Mouse (Mus musculus): Measurements from ENCODE around the gene Gm11937. TPM values are rescaled to one million over a fixed set of nuclear protein-coding genes. Genes with fewer than 3 reads are reported as not detected.

The Gm11937 gene
- polyA plus RNA-seq, 1 experiment from 2014 or later, result not detected

DNA sequence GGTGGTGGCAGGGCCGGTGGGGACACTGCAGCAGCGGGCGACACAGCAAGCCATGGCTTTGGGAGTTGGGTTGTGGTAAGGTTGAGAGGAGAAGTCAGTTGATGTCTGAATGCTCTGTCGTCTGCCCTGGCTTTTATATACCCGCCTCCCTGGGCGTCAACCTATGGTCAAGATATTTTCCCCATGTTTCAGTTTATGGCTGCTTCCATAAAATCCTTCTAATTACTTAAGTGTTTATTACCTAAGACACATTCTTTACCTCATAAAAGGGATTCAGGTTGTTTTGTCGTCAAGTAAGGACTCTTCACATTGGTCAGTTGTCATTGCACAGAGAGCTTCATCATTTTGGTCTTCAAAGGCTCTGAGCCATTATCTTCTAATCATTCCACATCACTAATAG lies 43.5 kb downstream of the Gm11937 start, which contains the start of gene Krtap3-1:
Gene Krtap3-1, minus strand, starts transcription at position 101 of the 400 bp plus-strand sequence.
- Histone ChIP-seq H3K27ac (ENCODE audit: low read depth, low read length) (no peak within 1 kb of the TSS), H3K36me3 (ENCODE audit: control insufficient read depth, insufficient read depth, low read length) (no peaks in the 10 kb centered on the region), H3K27me3 (ENCODE audit: control insufficient read depth, insufficient read depth, low read length) (no peaks in the 10 kb centered on the region), H3K9ac (ENCODE audit: low read length) (no peak within 1 kb of the TSS), H3K4me1 (ENCODE audit: control insufficient read depth, insufficient read depth, low read length) (no peaks in the 10 kb centered on the region), H3K4me3 (ENCODE audit: low read depth, low read length) (no peak within 1 kb of the TSS), H3K4me2 (ENCODE audit: low read depth) (no peak within 1 kb of the TSS), H3K9me3 (ENCODE audit: control insufficient read depth, low read length) (no peaks in the 10 kb centered on the region)
- DNase-seq (ENCODE audit: low spot score), result no peak
- ATAC-seq (ENCODE audit: insufficient read depth, low FRiP score, low TSS enrichment), result no peak
- 77% methylated on average over 7 of the region's 7 CpGs for WGBS

DNA sequence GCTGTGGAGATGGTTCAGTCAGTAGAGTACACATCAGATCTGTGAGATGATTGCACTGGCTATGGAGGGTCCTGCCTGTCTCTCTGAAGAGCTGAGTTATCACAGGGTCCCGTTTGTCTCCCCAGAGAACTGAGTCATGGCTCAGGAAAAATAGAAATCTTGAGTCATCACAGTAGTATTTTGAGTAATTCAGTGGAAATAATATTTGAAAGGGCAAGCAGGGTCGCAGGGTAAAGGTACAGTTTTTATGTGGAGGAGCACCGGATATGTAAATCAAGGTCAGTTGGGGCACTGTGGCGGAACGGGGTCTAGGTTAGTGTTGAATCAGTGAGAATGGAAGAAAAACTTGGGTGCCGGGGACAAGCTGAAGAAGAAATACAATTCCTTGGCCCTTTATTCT lies 47.4 kb downstream of the Gm11937 start:
- Histone ChIP-seq H3K4me1 (ENCODE audit: control insufficient read depth, insufficient read depth, low read length) (no peaks in the 10 kb centered on the region), H3K4me2 (ENCODE audit: low read depth) (no peak overlapping the region), H3K27ac (ENCODE audit: low read depth, low read length) (no peak overlapping the region), H3K9me3 (ENCODE audit: control insufficient read depth, low read length) (no peaks in the 10 kb centered on the region), H3K9ac (ENCODE audit: low read length) (no peak overlapping the region), H3K36me3 (ENCODE audit: control insufficient read depth, insufficient read depth, low read length) (no peaks in the 10 kb centered on the region), H3K27me3 (ENCODE audit: control insufficient read depth, insufficient read depth, low read length) (no peaks in the 10 kb centered on the region), H3K4me3 (ENCODE audit: low read depth, low read length) (no peak overlapping the region)
- no peak for DNase-seq (ENCODE audit: low spot score)
- ATAC-seq (ENCODE audit: insufficient read depth, low FRiP score, low TSS enrichment), result no peak
- 82% methylated on average over 6 of the region's 6 CpGs for WGBS

Other genes with a start within 250 kb of the Gm11937 start
- 0.15 and 0.19 TPM in 2 replicates for gene Krt28, start 235.3 kb downstream of the Gm11937 start, polyA plus RNA-seq (2014; fragmentation: Nextera tagmentation; extraction: Ambion mirVana)
- gene Krt10, start 220.8 kb downstream of the Gm11937 start, polyA plus RNA-seq (2014; fragmentation: Nextera tagmentation; extraction: Ambion mirVana), result 22.4 and 23.5 TPM in 2 replicates
- gene Krt12, start 187.9 kb downstream of the Gm11937 start, polyA plus RNA-seq (2014; fragmentation: Nextera tagmentation; extraction: Ambion mirVana), result not detected in 2 replicates
- 0.19 and 0.28 TPM in 2 replicates for gene Krt20, start 172.0 kb downstream of the Gm11937 start, polyA plus RNA-seq (2014; fragmentation: Nextera tagmentation; extraction: Ambion mirVana)
- gene Krt23, start 117.1 kb downstream of the Gm11937 start, polyA plus RNA-seq (2014; fragmentation: Nextera tagmentation; extraction: Ambion mirVana), result not detected in 2 replicates
- gene Krt39, start 88.9 kb downstream of the Gm11937 start, polyA plus RNA-seq (2014; fragmentation: Nextera tagmentation; extraction: Ambion mirVana), result not detected in 2 replicates
- not detected in 2 replicates for gene Krt40, start 67.0 kb downstream of the Gm11937 start, polyA plus RNA-seq (2014; fragmentation: Nextera tagmentation; extraction: Ambion mirVana)
- gene Krtap3-3, start 59.3 kb downstream of the Gm11937 start, polyA plus RNA-seq (2014; fragmentation: Nextera tagmentation; extraction: Ambion mirVana), result not detected in 2 replicates
- not detected in 2 replicates for gene Krtap3-2, start 53.3 kb downstream of the Gm11937 start, polyA plus RNA-seq (2014; fragmentation: Nextera tagmentation; extraction: Ambion mirVana)
- not detected in 2 replicates for gene Gm11939, start 50.7 kb downstream of the Gm11937 start, polyA plus RNA-seq (2014; fragmentation: Nextera tagmentation; extraction: Ambion mirVana)
- gene Krtap3-1, start 43.6 kb downstream of the Gm11937 start, polyA plus RNA-seq (2014; fragmentation: Nextera tagmentation; extraction: Ambion mirVana), result not detected in 2 replicates
- not detected in 2 replicates for gene Krtap1-5, start 29.2 kb downstream of the Gm11937 start, polyA plus RNA-seq (2014; fragmentation: Nextera tagmentation; extraction: Ambion mirVana)
- not detected in 2 replicates for gene Krtap1-4, start 26.5 kb downstream of the Gm11937 start, polyA plus RNA-seq (2014; fragmentation: Nextera tagmentation; extraction: Ambion mirVana)
- gene Krtap1-3, start 18.9 kb downstream of the Gm11937 start, polyA plus RNA-seq (2014; fragmentation: Nextera tagmentation; extraction: Ambion mirVana), result not detected in 2 replicates
- gene Krtap9-3, start 12.1 kb downstream of the Gm11937 start, polyA plus RNA-seq (2014; fragmentation: Nextera tagmentation; extraction: Ambion mirVana), result not detected in 2 replicates
- gene Gm11938, start 6.9 kb downstream of the Gm11937 start, polyA plus RNA-seq (2014; fragmentation: Nextera tagmentation; extraction: Ambion mirVana), result not detected in 2 replicates
- not detected in 2 replicates for gene Krtap2-4, start 4.7 kb upstream of the Gm11937 start, polyA plus RNA-seq (2014; fragmentation: Nextera tagmentation; extraction: Ambion mirVana)
- gene Gm11562, start 10.2 kb upstream of the Gm11937 start, polyA plus RNA-seq (2014; fragmentation: Nextera tagmentation; extraction: Ambion mirVana), result not detected in 2 replicates
- not detected in 2 replicates for gene Krtap4-1, start 18.0 kb upstream of the Gm11937 start, polyA plus RNA-seq (2014; fragmentation: Nextera tagmentation; extraction: Ambion mirVana)
- not detected in 2 replicates for gene Krtap4-2, start 24.9 kb upstream of the Gm11937 start, polyA plus RNA-seq (2014; fragmentation: Nextera tagmentation; extraction: Ambion mirVana)
- not detected in 2 replicates for gene Krtap4-7, start 33.9 kb upstream of the Gm11937 start, polyA plus RNA-seq (2014; fragmentation: Nextera tagmentation; extraction: Ambion mirVana)
- gene Gm11555, start 40.0 kb upstream of the Gm11937 start, polyA plus RNA-seq (2014; fragmentation: Nextera tagmentation; extraction: Ambion mirVana), result not detected in 2 replicates
- not detected in 2 replicates for gene Gm11563, start 48.8 kb upstream of the Gm11937 start, polyA plus RNA-seq (2014; fragmentation: Nextera tagmentation; extraction: Ambion mirVana)
- gene Krtap4-6, start 55.8 kb upstream of the Gm11937 start, polyA plus RNA-seq (2014; fragmentation: Nextera tagmentation; extraction: Ambion mirVana), result not detected in 2 replicates
- not detected in 2 replicates for gene Gm14190, start 80.6 kb upstream of the Gm11937 start, polyA plus RNA-seq (2014; fragmentation: Nextera tagmentation; extraction: Ambion mirVana)
- gene Gm14180, start 124.1 kb upstream of the Gm11937 start, polyA plus RNA-seq (2014; fragmentation: Nextera tagmentation; extraction: Ambion mirVana), result not detected in 2 replicates
- not detected in 2 replicates for gene Gm11595, start 162.7 kb upstream of the Gm11937 start, polyA plus RNA-seq (2014; fragmentation: Nextera tagmentation; extraction: Ambion mirVana)
- gene Krtap4-8, start 170.5 kb upstream of the Gm11937 start, polyA plus RNA-seq (2014; fragmentation: Nextera tagmentation; extraction: Ambion mirVana), result not detected in 2 replicates
- gene Krtap4-9, start 175.0 kb upstream of the Gm11937 start, polyA plus RNA-seq (2014; fragmentation: Nextera tagmentation; extraction: Ambion mirVana), result not detected in 2 replicates
- not detected in 2 replicates for gene Gm11596, start 183.3 kb upstream of the Gm11937 start, polyA plus RNA-seq (2014; fragmentation: Nextera tagmentation; extraction: Ambion mirVana)
- gene Gm11569, start 188.7 kb upstream of the Gm11937 start, polyA plus RNA-seq (2014; fragmentation: Nextera tagmentation; extraction: Ambion mirVana), result not detected in 2 replicates
- not detected in 2 replicates for gene Gm11554, start 194.3 kb upstream of the Gm11937 start, polyA plus RNA-seq (2014; fragmentation: Nextera tagmentation; extraction: Ambion mirVana)
- gene Krtap4-13, start 199.7 kb upstream of the Gm11937 start, polyA plus RNA-seq (2014; fragmentation: Nextera tagmentation; extraction: Ambion mirVana), result not detected in 2 replicates
- not detected in 2 replicates for gene Gm11564, start 205.5 kb upstream of the Gm11937 start, polyA plus RNA-seq (2014; fragmentation: Nextera tagmentation; extraction: Ambion mirVana)
- gene 2300003K06Rik, start 227.9 kb upstream of the Gm11937 start, polyA plus RNA-seq (2014; fragmentation: Nextera tagmentation; extraction: Ambion mirVana), result not detected in 2 replicates
- gene Krtap4-16, start 241.4 kb upstream of the Gm11937 start, polyA plus RNA-seq (2014; fragmentation: Nextera tagmentation; extraction: Ambion mirVana), result not detected in 2 replicates
- gene Gm11568, start 247.7 kb upstream of the Gm11937 start, polyA plus RNA-seq (2014; fragmentation: Nextera tagmentation; extraction: Ambion mirVana), result not detected in 2 replicates

Measured in neural tube, embryonic 11.5 days (tissue).